Mouse (Mus musculus) B cell, adult 67 days (primary cell): Measurements from ENCODE around the gene AC153137.1. TPM values are rescaled to one million over a fixed set of nuclear protein-coding genes. Genes with fewer than 3 reads are reported as not detected.

Experiments
- total RNA-seq, 2 experiments: library from RNA; stranded (reverse); gene quantifications; 4 replicates each; pipeline ENCODE4 v1.2.4; 2023

The AC153137.1 gene
- total RNA-seq = not detected

DNA sequence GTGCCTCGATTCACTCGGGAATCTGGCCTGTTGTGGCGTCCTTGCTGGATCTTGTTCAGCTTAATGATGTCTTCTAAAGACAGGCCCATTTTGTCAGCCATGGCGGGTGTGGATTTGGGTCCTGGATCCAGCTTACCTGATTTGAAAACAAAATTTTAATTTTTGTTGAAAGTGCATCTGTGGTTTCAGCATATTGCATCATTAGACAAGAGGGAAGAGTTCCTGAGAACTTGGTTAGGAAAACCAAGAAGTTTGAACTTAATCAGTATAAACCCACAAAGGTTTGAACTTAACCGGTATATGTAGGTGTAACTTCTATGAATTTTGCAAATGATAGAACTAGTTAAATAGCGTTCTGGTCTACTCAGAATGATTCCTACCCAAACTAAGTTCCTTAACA, at the start of gene AC153137.1:
AC153137.1 (minus strand) TSS at position 101 of the 400 bp plus-strand sequence.

Other genes starting within 250 kb of the AC153137.1 start
- gene Phf3, start 104.0 kb downstream of the AC153137.1 start, total RNA-seq = 100 to 1,000 TPM; 174 to 180 TPM
- not detected for gene Lgsn, start 198.4 kb upstream of the AC153137.1 start, total RNA-seq
- not detected for gene 4931428L18Rik, start 244.7 kb upstream of the AC153137.1 start, total RNA-seq
- not detected for gene Pih1d3, start 244.9 kb upstream of the AC153137.1 start, total RNA-seq